Mouse (Mus musculus) right cerebral cortex, postnatal 4 days (tissue): ENCODE results near the gene Xkrx.
"Not testable (repeated sequence)": the region's sequence is repeated elsewhere in the genome, so short reads cannot be mapped to it uniquely, and the experiment has no call there.

Source experiments
- DNase-seq: peaks from one replicate; pipeline ENCODE4 v3.0.0-alpha.2; 2022

Gene Xkrx

GRCm38 (mm10) chrX:134162043-134162720 lies at the start of gene Xkrx:
TSS of gene Xkrx (minus strand) at chrX:134162076.
- DNase-seq: no peak

GRCm38 (mm10) chrX:134211151-134211642 lies 49.3 kb upstream of the Xkrx start:
- DNase-seq: no peak

- DNase-seq: no peak
These were observed 46.6 kb upstream of the Xkrx start for GRCm38 (mm10) chrX:134208491-134208890.

- not testable (repeated sequence) for DNase-seq
These were observed 25.3 kb upstream of the Xkrx start, which contains the start of gene Arl13a for GRCm38 (mm10) chrX:134187201-134187600. TSS of gene Arl13a (plus strand) at chrX:134187501.

GRCm38 (mm10) chrX:134174699-134175098 lies 12.8 kb upstream of the Xkrx start:
- DNase-seq: no peak

- no peak for DNase-seq
These were observed 8.7 kb upstream of the Xkrx start for GRCm38 (mm10) chrX:134170584-134170983.

GRCm38 (mm10) chrX:134163484-134163883 lies 1.6 kb upstream of the Xkrx start:
- DNase-seq: no peak

GRCm38 (mm10) chrX:134162826-134163225 lies 950 bp upstream of the Xkrx start:
- DNase-seq: no peak

GRCm38 (mm10) chrX:134160442-134160841 lies 1.4 kb downstream of the Xkrx start:
- DNase-seq: no peak

- DNase-seq: no peak
These were observed 3.7 kb downstream of the Xkrx start for GRCm38 (mm10) chrX:134158151-134158550.

GRCm38 (mm10) chrX:134141986-134142385 lies 19.9 kb downstream of the Xkrx start:
- DNase-seq: no peak

GRCm38 (mm10) chrX:134141551-134141950 lies 20.3 kb downstream of the Xkrx start:
- DNase-seq: no peak

- DNase-seq: no peak
These were observed 21.9 kb downstream of the Xkrx start for GRCm38 (mm10) chrX:134140024-134140423.

- DNase-seq: no peak
These were observed 28.1 kb downstream of the Xkrx start for GRCm38 (mm10) chrX:134133821-134134220.

GRCm38 (mm10) chrX:134132295-134132694 lies 29.6 kb downstream of the Xkrx start:
- peak; percentile 6 for DNase-seq

- DNase-seq: no peak
These were observed 33.3 kb downstream of the Xkrx start for GRCm38 (mm10) chrX:134128549-134128948.

GRCm38 (mm10) chrX:134116417-134116816 lies 45.5 kb downstream of the Xkrx start:
- DNase-seq: no peak

GRCm38 (mm10) chrX:134111767-134112166 lies 50.1 kb downstream of the Xkrx start:
- DNase-seq: no peak

GRCm38 (mm10) chrX:134102641-134103040 lies 59.2 kb downstream of the Xkrx start:
- no peak for DNase-seq
